Mouse (Mus musculus): ENCODE data around the gene Cct7. TPM values are rescaled to one million over a fixed set of nuclear protein-coding genes. Genes with fewer than 3 reads are reported as not detected.

Cct7 gene
- total RNA-seq (2023): 100 to 1,000 TPM; 151 to 175 TPM

DNA sequence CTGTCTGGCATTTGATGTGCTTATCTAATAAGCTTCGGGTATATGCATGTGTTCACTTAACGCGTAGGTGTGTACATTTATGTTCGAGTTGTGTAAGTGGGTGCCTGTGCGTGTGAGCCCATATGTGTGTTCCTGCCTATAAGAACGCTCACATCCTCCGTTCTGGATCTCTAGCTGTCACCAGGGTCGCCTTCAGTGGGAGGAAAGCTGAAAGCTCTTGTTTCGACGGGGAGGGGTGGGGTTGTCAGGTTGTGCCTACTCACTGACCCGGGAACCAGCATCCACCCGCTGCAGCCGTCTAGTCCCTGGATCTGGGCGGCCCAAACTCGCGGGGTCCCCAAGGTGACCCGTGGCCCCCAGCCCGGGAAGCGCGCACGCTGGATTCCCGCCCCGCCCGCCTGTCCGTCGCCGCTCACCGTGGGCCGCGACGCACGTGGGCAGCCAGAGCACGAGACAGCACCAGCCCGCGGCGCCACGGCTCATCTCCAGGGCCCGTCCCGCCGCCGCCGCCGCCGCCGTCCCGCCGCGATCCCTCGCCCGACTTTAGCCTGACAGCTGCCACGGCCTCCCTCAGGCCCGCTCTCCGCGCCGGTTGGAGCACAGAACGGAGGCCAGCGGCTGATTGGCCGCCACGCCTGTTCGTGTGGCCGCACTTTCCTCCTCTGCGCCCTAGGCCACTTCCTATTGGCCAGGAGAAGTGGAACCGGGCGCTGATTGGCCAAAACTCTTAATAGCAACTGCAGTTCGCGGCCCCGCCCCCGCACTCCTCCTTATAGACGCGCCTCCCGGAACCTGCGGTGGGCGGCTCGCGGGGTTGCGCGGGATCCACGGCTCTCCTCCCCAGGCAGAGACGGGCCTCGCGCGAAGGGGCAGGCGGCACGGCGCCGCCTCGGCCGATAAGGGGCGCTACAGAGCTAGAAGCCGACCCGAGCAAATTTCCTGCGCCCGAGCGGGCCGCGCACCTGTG is at the start of gene Cct7:
Gene Cct7, plus strand, starts transcription at position 818 of the 967 bp plus-strand sequence.

DNA sequence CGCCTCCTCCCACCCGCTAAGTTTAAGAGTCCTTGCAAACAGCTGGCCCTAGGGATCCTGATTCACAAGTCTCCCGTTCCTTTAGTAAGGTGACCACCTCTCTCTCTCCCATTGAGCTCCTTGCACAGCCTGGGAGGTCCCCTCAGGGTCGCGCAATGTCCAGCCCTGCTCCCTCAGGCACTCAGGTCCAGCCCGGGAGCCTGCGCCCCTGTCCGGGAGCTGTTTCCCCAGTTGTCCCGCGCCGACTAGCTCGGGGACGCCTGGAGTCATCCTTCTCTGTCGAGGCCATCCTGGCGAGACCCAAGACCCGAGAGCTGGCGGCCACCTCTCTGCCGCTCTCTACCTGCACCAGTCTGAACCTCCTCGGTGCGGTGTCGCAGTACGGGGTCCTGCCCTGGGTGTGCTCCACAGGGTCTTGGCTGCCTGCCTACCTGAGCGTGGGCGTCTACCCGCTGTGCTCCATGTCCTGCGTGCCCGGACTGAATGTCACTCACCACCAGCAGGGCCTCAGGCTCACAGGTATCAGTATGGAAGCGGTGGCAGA is 27.4 kb upstream of the Cct7 start, which contains the start of gene Noto:
Gene Noto, plus strand, starts transcription at position 51 of the 544 bp plus-strand sequence.

DNA sequence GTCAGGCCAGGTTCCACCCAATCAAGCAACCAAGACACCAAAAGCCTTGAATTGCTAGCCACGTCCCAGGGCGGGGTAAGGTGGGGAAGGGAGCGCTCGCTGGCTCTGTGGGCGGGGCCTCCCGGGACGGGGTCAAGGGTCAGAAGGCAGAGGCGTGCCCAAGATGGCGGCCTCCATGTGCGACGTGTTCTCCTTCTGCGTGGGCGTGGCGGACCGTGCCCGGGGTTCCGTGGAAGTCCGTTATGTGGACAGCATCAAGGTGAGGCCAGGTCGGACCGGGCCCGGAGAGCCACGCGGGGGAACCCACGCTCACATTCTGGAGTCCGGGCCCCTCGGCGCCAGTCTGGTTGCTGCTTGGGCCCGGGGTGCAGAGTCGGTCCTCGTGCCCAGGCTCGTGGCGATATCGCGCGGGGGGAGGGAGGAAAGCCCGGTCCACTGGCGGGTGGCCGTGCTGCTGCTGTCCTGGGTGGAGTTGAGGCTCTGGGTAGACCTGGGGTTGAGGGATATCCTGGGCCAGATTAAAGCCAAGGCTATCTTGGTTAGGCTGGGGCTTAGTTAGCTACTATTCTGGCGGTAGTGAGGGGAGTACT is 19.4 kb upstream of the Cct7 start, which contains the start of gene Smyd5:
Gene Smyd5, plus strand, starts transcription at position 148 of the 590 bp plus-strand sequence.

GRCm38 (mm10) chr6:85451664-85452410 is 523 bp downstream of the Cct7 start, which contains the start of gene Pradc1:
TSS of gene Pradc1 (minus strand) at chr6:85451970.

DNA sequence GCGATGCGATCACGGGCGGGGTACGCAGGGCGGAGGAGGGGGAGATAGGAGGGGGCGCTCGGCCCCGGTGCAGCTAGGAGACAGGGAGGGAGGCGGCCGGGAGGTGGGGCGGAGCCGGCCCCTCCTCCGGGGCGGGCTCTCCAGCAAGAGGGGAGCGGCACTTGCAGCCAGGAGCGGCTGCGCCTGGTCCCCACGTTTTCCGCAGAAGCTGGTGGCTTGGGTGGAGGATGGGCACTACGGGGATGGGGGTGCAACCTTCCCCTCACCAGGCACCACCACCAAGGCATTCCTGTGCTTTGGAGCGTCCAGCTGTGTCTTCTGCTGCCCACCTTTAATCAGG is 51.6 kb downstream of the Cct7 start, which contains the start of gene Fbxo41:
Gene Fbxo41, minus strand, starts transcription at position 84 of the 340 bp plus-strand sequence.

GRCm38 (mm10) chr6:85513531-85513910 is 62.2 kb downstream of the Cct7 start, which contains the start of gene Egr4:
TSS of gene Egr4 (minus strand) at chr6:85513589.

Other genes starting within 250 kb of the Cct7 start
- gene Sfxn5, start 118.1 kb upstream of the Cct7 start, total RNA-seq (2023): 10 to 100 TPM; 15.6 to 16.1 TPM
- gene Rab11fip5, start 76.9 kb upstream of the Cct7 start, total RNA-seq (2023): 1 to 10 TPM; 1.1 to 1.3 TPM
- gene Noto, start 27.6 kb upstream of the Cct7 start, total RNA-seq (2023): not detected
- gene Smyd5, start 19.5 kb upstream of the Cct7 start, total RNA-seq (2023): 10 to 100 TPM; 46.6 to 50.5 TPM
- gene Pradc1, start 456 bp downstream of the Cct7 start, total RNA-seq (2023): 10 to 100 TPM; 15.7 to 17.2 TPM
- not detected for gene Fbxo41, start 51.5 kb downstream of the Cct7 start, total RNA-seq (2023)
- under 1 TPM in 1 of 2 experiments, not detected in 1; 0.42 TPM for gene Egr4, start 62.1 kb downstream of the Cct7 start, total RNA-seq (2023)
- gene Alms1, start 136.0 kb downstream of the Cct7 start, total RNA-seq (2023): 1 to 10 TPM; 4.4 to 6.1 TPM